Mouse (Mus musculus) frontal cortex, adult 2 months (tissue): Measurements from ENCODE around the gene Slc37a1. TPM values are rescaled to one million over a fixed set of nuclear protein-coding genes. Genes with fewer than 3 reads are reported as not detected.
"Not testable (repeated sequence)": the region's sequence is repeated elsewhere in the genome, so short reads cannot be mapped to it uniquely, and the experiment has no call there.

ENCODE experiments used
- DNase-seq, 2 experiments: peaks; one replicate each; pipeline ENCODE4 v3.0.0; 2022; ENCODE audit warnings: low spot score in 1 of 2; ENCODE audit errors: extremely low spot score in 1 of 2
- polyA plus RNA-seq: library from polyadenylated mRNA; depleted of rRNA; stranded (reverse); fragments of >200 nt; gene quantifications from 2 replicates; pipeline ENCODE4 v1.2.3, GENCODE M21; 2012

Gene Slc37a1
- polyA plus RNA-seq, 1 experiment: 13.3 TPM

GRCm38 (mm10) chr17:31344172-31344801, 57.7 kb downstream of the Slc37a1 start:
- DNase-seq: peak in 1 of 2 experiments; percentile 86

- DNase-seq: no peak
Observed at GRCm38 (mm10) chr17:31344816-31345215, 58.2 kb downstream of the Slc37a1 start.

GRCm38 (mm10) chr17:31348129-31348528, 61.5 kb downstream of the Slc37a1 start:
- DNase-seq: no peak

GRCm38 (mm10) chr17:31349388-31349787, 62.8 kb downstream of the Slc37a1 start:
- peak; percentile 34 to 64 for DNase-seq

- no peak for DNase-seq
Observed at GRCm38 (mm10) chr17:31351984-31352383, 65.4 kb downstream of the Slc37a1 start.

GRCm38 (mm10) chr17:31353255-31353654, 66.7 kb downstream of the Slc37a1 start:
- peak in 1 of 2 experiments; percentile 42 for DNase-seq

- not testable (repeated sequence) for DNase-seq
Observed at GRCm38 (mm10) chr17:31354684-31355083, 68.1 kb downstream of the Slc37a1 start.

- no peak for DNase-seq
Observed at GRCm38 (mm10) chr17:31355792-31356502, 69.4 kb downstream of the Slc37a1 start.

GRCm38 (mm10) chr17:31360582-31360981, 74.0 kb downstream of the Slc37a1 start:
- no peak for DNase-seq

GRCm38 (mm10) chr17:31365586-31366166, 79.1 kb downstream of the Slc37a1 start:
- DNase-seq: no peak

GRCm38 (mm10) chr17:31370221-31370620, 83.6 kb downstream of the Slc37a1 start:
- no peak for DNase-seq

- DNase-seq: no peak
Observed at GRCm38 (mm10) chr17:31370931-31371330, 84.3 kb downstream of the Slc37a1 start.

GRCm38 (mm10) chr17:31377961-31378360, 91.4 kb downstream of the Slc37a1 start:
- DNase-seq: peak; percentile 56 to 90

- peak in 1 of 2 experiments; percentile 50 for DNase-seq
Observed at GRCm38 (mm10) chr17:31378361-31378761, 91.8 kb downstream of the Slc37a1 start.

GRCm38 (mm10) chr17:31379086-31379485, 92.5 kb downstream of the Slc37a1 start:
- DNase-seq: no peak

- no peak for DNase-seq
Observed at GRCm38 (mm10) chr17:31379863-31380262, 93.3 kb downstream of the Slc37a1 start.

- DNase-seq: no peak
Observed at GRCm38 (mm10) chr17:31383320-31383719, 96.7 kb downstream of the Slc37a1 start.

- DNase-seq: no peak
Observed at GRCm38 (mm10) chr17:31384968-31385627, 98.5 kb downstream of the Slc37a1 start.

GRCm38 (mm10) chr17:31385671-31386665, 99.4 kb downstream of the Slc37a1 start, which contains the start of gene Pde9a:
Gene Pde9a (plus strand): TSS chr17:31386210.
- DNase-seq: peak in 1 of 2 experiments; percentile 56

GRCm38 (mm10) chr17:31386766-31387275, 100.2 kb downstream of the Slc37a1 start:
- DNase-seq: no peak
